Mouse (Mus musculus) hematopoietic stem cell, adult 5-6 weeks (primary cell): ENCODE data around the gene Sphk2. TPM values are rescaled to one million over a fixed set of nuclear protein-coding genes. Genes with fewer than 3 reads are reported as not detected.

ENCODE experiments used
- ATAC-seq, 2 experiments: fragments of 125-278 bp in 1 of 2; replicated peaks in 1 of 2; 2 replicates each; pipeline ENCODE4 v1.8.0; 2016 to 2017; ENCODE audit warnings: inconsistent platforms in 2 of 2, mild to moderate bottlenecking in 2 of 2, moderate number of reproducible peaks in 2 of 2, low read depth in 1 of 2, moderate TSS enrichment in 1 of 2; ENCODE audit not compliant: low FRiP score in 2 of 2, poor library complexity in 2 of 2, severe bottlenecking in 2 of 2, insufficient read depth in 1 of 2, low TSS enrichment in 1 of 2
- total RNA-seq: library from RNA; stranded (forward); fragments of 172-1452, 232-1000 nt; gene quantifications from 2 replicates; pipeline ENCODE4 v1.2.3, GENCODE M21; 2017

Sphk2 gene
- total RNA-seq, result 8.2 and 10.9 TPM in 2 replicates

GRCm38 (mm10) chr7:45717918-45718297 lies at the start of gene Sphk2:
TSS of gene Sphk2 (minus strand) at chr7:45718002.
- ATAC-seq, result peak; percentile 63 to 73

- ATAC-seq, result no peak
Observed at GRCm38 (mm10) chr7:45767500-45767899, 49.7 kb upstream of the Sphk2 start.

GRCm38 (mm10) chr7:45766764-45767163 lies 49.0 kb upstream of the Sphk2 start:
- no peak for ATAC-seq

GRCm38 (mm10) chr7:45765995-45766394 lies 48.2 kb upstream of the Sphk2 start:
- no peak for ATAC-seq

- ATAC-seq, result no peak
Observed at GRCm38 (mm10) chr7:45760151-45760550, 42.3 kb upstream of the Sphk2 start.

GRCm38 (mm10) chr7:45759400-45759799 lies 41.6 kb upstream of the Sphk2 start:
- peak in 1 of 2 experiments; percentile 42; a peak in 1 of 4 replicates for ATAC-seq

GRCm38 (mm10) chr7:45755703-45756102 lies 37.9 kb upstream of the Sphk2 start:
- ATAC-seq, result no peak

- ATAC-seq, result no peak
Observed at GRCm38 (mm10) chr7:45750162-45750561, 32.4 kb upstream of the Sphk2 start.

- 0 out of 4 replicates have a peak, but pooled peaks of 1 of the 2 experiments have one; percentile 31 for ATAC-seq
Observed at GRCm38 (mm10) chr7:45749401-45749800, 31.6 kb upstream of the Sphk2 start.

GRCm38 (mm10) chr7:45748110-45748509 lies 30.3 kb upstream of the Sphk2 start:
- ATAC-seq, result no peak

GRCm38 (mm10) chr7:45747450-45747849 lies 29.6 kb upstream of the Sphk2 start:
- no peak for ATAC-seq

GRCm38 (mm10) chr7:45746518-45746917 lies 28.7 kb upstream of the Sphk2 start:
- ATAC-seq, result no peak

GRCm38 (mm10) chr7:45744387-45744786 lies 26.6 kb upstream of the Sphk2 start:
- peak in 1 of 2 experiments; percentile 68; a peak in 2 of 4 replicates for ATAC-seq

- ATAC-seq, result peak; percentile 22 to 49; a peak in 2 of 4 replicates
Observed at GRCm38 (mm10) chr7:45742338-45742737, 24.5 kb upstream of the Sphk2 start.

- peak; percentile 74 to 87 for ATAC-seq
Observed at GRCm38 (mm10) chr7:45741777-45742176, 24.0 kb upstream of the Sphk2 start.

GRCm38 (mm10) chr7:45741308-45741707 lies 23.5 kb upstream of the Sphk2 start:
- peak; percentile 46 to 55 for ATAC-seq

- ATAC-seq, result no peak
Observed at GRCm38 (mm10) chr7:45739820-45740219, 22.0 kb upstream of the Sphk2 start.

- peak; percentile 54 to 68; a peak in 2 of 4 replicates for ATAC-seq
Observed at GRCm38 (mm10) chr7:45739162-45739763, 21.5 kb upstream of the Sphk2 start.

- peak; percentile 57 to 61 for ATAC-seq
Observed at GRCm38 (mm10) chr7:45733477-45733876, 15.7 kb upstream of the Sphk2 start.
